In genomic region chr11:55378371-55378770, GRCm38 (mm10) we compare ENCODE assay signal across 8 mouse cellular contexts. TPM values are rescaled to one million over a fixed set of nuclear protein-coding genes. Genes with fewer than 3 reads are reported as not detected.
DNase-seq lines count a peak whose midpoint lies in the region; ATAC-seq and TF ChIP-seq lines count a peak whose summit lies in the region.

No protein-coding gene starts in this region.

- TF ChIP-seq EP300 in lung, postnatal 0 days (IDR thresholded peaks at IDR 0.05) = no peak

- no peak overlapping the region for H3K4me3 ChIP-seq in embryonic facial prominence, embryonic 12.5 days
- H3K4me3 ChIP-seq in embryonic facial prominence, embryonic 10.5 days = no peak overlapping the region
- H3K4me3 ChIP-seq in lung, postnatal 0 days (ENCODE audit: low read depth, low read length) = no peak overlapping the region
- no peak overlapping the region for H3K4me3 ChIP-seq in thymus, adult 2 months (ENCODE audit: control insufficient read depth, insufficient read depth, low read length)

- no peak overlapping the region for H3K4me2 ChIP-seq in embryonic facial prominence, embryonic 12.5 days (replicated peaks)
- no peak overlapping the region for H3K4me2 ChIP-seq in lung, postnatal 0 days (replicated peaks; ENCODE audit: low read depth, low read length)

- peaks cover 10% of the 10 kb centered on the region; the same call in 1 of the 2 replicates for H3K4me1 ChIP-seq in embryonic facial prominence, embryonic 12.5 days
- H3K4me1 ChIP-seq in embryonic facial prominence, embryonic 10.5 days = peaks cover 5% of the 10 kb centered on the region
- peaks cover 4% of the 10 kb centered on the region; the same call in 1 of the 2 replicates for H3K4me1 ChIP-seq in lung, postnatal 0 days (ENCODE audit: insufficient read depth, low read depth, low read length)
- H3K4me1 ChIP-seq in thymus, adult 2 months (replicated peaks; ENCODE audit: control insufficient read depth, insufficient read depth, low read length) = no peaks in the 10 kb centered on the region

- no peaks in the 10 kb centered on the region for H3K27me3 ChIP-seq in embryonic facial prominence, embryonic 12.5 days
- H3K27me3 ChIP-seq in embryonic facial prominence, embryonic 10.5 days (replicated peaks; ENCODE audit: low read depth, poor library complexity, severe bottlenecking) = no peaks in the 10 kb centered on the region; the same call in none of the 2 replicates
- no peaks in the 10 kb centered on the region for H3K27me3 ChIP-seq in lung, postnatal 0 days (replicated peaks; ENCODE audit: insufficient read depth, low read length)
- no peaks in the 10 kb centered on the region for H3K27me3 ChIP-seq in thymus, adult 2 months (ENCODE audit: control insufficient read depth, insufficient read depth, low read length)

- no peaks in the 10 kb centered on the region for H3K9me3 ChIP-seq in embryonic facial prominence, embryonic 12.5 days
- H3K9me3 ChIP-seq in embryonic facial prominence, embryonic 10.5 days = no peaks in the 10 kb centered on the region
- H3K9me3 ChIP-seq in lung, postnatal 0 days (ENCODE audit: low read length) = no peaks in the 10 kb centered on the region

- peak; percentile 38; the same call in 1 of the 2 replicates for ATAC-seq in embryonic facial prominence, embryonic 12.5 days (ENCODE audit: insufficient number of reproducible peaks, insufficient read depth, low FRiP score, low TSS enrichment)
- ATAC-seq in lung, postnatal 0 days = peak; percentile 82

- H3K9ac ChIP-seq in embryonic facial prominence, embryonic 12.5 days = no peak overlapping the region
- H3K9ac ChIP-seq in lung, postnatal 0 days (replicated peaks; ENCODE audit: low read depth) = no peak overlapping the region

- no peak for DNase-seq in embryonic facial prominence, embryonic 10.5 days (ENCODE audit: low spot score)
- DNase-seq in adrenal gland, postnatal 36 days = peak; percentile 55 to 72
- peak; percentile 79 for DNase-seq in heart, adult 8-10 months (ENCODE audit: low spot score)
- peak; percentile 70 for DNase-seq in kidney, postnatal 14 days
- DNase-seq in lung, postnatal 0 days (ENCODE audit: low spot score) = peak; percentile 88
- DNase-seq in spleen, postnatal 10 days (ENCODE audit: low spot score in 2 of 2) = no peak
- no peak for DNase-seq in thymus, adult 2 months

- no peak overlapping the region for H3K27ac ChIP-seq in embryonic facial prominence, embryonic 12.5 days
- H3K27ac ChIP-seq in embryonic facial prominence, embryonic 10.5 days (replicated peaks) = no peak overlapping the region
- H3K27ac ChIP-seq in lung, postnatal 0 days (ENCODE audit: low read length) = no peak overlapping the region
- no peak overlapping the region for H3K27ac ChIP-seq in thymus, adult 2 months (ENCODE audit: control insufficient read depth, insufficient read depth, low read length)

- H3K36me3 ChIP-seq in embryonic facial prominence, embryonic 12.5 days = no peaks in the 10 kb centered on the region
- no peaks in the 10 kb centered on the region for H3K36me3 ChIP-seq in embryonic facial prominence, embryonic 10.5 days (replicated peaks)
- no peaks in the 10 kb centered on the region for H3K36me3 ChIP-seq in lung, postnatal 0 days (ENCODE audit: insufficient read depth, low read length)
- H3K36me3 ChIP-seq in thymus, adult 2 months (ENCODE audit: control insufficient read depth, insufficient read depth, low read length) = no peaks in the 10 kb centered on the region

- no peak for TF ChIP-seq POLR2A in thymus, adult 2 months (IDR thresholded peaks at IDR 0.05; ENCODE audit: control insufficient read depth, extremely low read depth, insufficient read depth, low read length, poor library complexity)

- WGBS in embryonic facial prominence, embryonic 12.5 days = 58% methylated on average over 5 of the region's 5 CpGs
- 65% methylated on average over 5 of the region's 5 CpGs for WGBS in embryonic facial prominence, embryonic 10.5 days
- 21% methylated on average over 5 of the region's 5 CpGs for WGBS in lung, postnatal 0 days
- 86% methylated on average over 5 of the region's 5 CpGs for whole genome bisulfite sequencing in thymus, adult 2 months

- TF ChIP-seq CTCF in lung, postnatal 0 days (IDR thresholded peaks at IDR 0.05) = no peak
- TF ChIP-seq CTCF in thymus, adult 2 months (IDR thresholded peaks at IDR 0.05; ENCODE audit: borderline replicate concordance, control insufficient read depth, extremely low read depth, insufficient read depth, low read length, poor library complexity) = no peak

RNA-seq across cellular contexts. Expression of gene Fat2, which starts 42.0 kb away (rescaled TPM):
- polyA plus RNA-seq in embryonic facial prominence, embryonic 12.5 days (2016; fragmentation: Nextera tagmentation; extraction: Ambion mirVana) = 0.14 and 0.22 TPM in 2 replicates
- polyA plus RNA-seq in embryonic facial prominence, embryonic 10.5 days (2016; fragmentation: Nextera tagmentation; extraction: Ambion mirVana) = 0.12 and 0.13 TPM in 2 replicates
- total RNA-seq in adrenal gland, postnatal 36 days (2021) = under 1 TPM; 0.07 TPM
- total RNA-seq in heart, adult 8-10 months (2022) = under 1 TPM; 0.08 to 0.20 (median 0.11) TPM
- 0.23 TPM in 2 replicates for polyA plus RNA-seq in lung, postnatal 0 days (2015; fragmentation: Nextera tagmentation; extraction: Ambion mirVana)
- polyA plus RNA-seq in thymus, adult 2 months (2012; rRNA removed) = 1.9 and 2.2 TPM in 2 replicates

RNA-seq across cellular contexts. Expression of gene Sparc, which starts 44.6 kb away (rescaled TPM):
- polyA plus RNA-seq in embryonic facial prominence, embryonic 12.5 days (2016; fragmentation: Nextera tagmentation; extraction: Ambion mirVana) = 772 and 814 TPM in 2 replicates
- polyA plus RNA-seq in embryonic facial prominence, embryonic 10.5 days (2016; fragmentation: Nextera tagmentation; extraction: Ambion mirVana) = 269 and 310 TPM in 2 replicates
- 1,000 to 10,000 TPM; 2,443 to 3,326 TPM for total RNA-seq in adrenal gland, postnatal 36 days (2021)
- total RNA-seq in heart, adult 8-10 months (2022) = 100 to 1,000 TPM; 202 to 357 (median 299) TPM
- 3,302 and 3,486 TPM in 2 replicates for polyA plus RNA-seq in lung, postnatal 0 days (2015; fragmentation: Nextera tagmentation; extraction: Ambion mirVana)
- 177 and 230 TPM in 2 replicates for polyA plus RNA-seq in thymus, adult 2 months (2012; rRNA removed)

Comparison
In these comparisons a context has a peak if more than half of its experiments do, and no peak if none do; other contexts are left out.
1. DNase-seq: peak in adrenal gland, postnatal 36 days (2 of 2), heart, adult 8-10 months (single experiment), kidney, postnatal 14 days (single experiment) and lung, postnatal 0 days (single experiment); none in embryonic facial prominence, embryonic 10.5 days (single experiment), spleen, postnatal 10 days (0 of 2) and thymus, adult 2 months (single experiment).